Mouse (Mus musculus) liver, embryonic 13.5 days (tissue): ENCODE data around the gene Sdf4. TPM values are rescaled to one million over a fixed set of nuclear protein-coding genes. Genes with fewer than 3 reads are reported as not detected.
A peak's percentile ranks its signal among the peaks of the same experiment; 100 is the strongest.

ENCODE experiments used
- ATAC-seq: fragments of 200-750 bp; cut with Nextera tagmentation; 2 replicates; pipeline ENCODE4 v1.8.0; 2017; ENCODE audit warnings: low read depth, mild to moderate bottlenecking, moderate number of reproducible peaks, moderate library complexity
- DNase-seq: peaks from one replicate; pipeline ENCODE4 v3.0.0; 2022
- H3K27ac ChIP-seq: fragments of 300-500 bp; sonication (generic); 2 replicates; pipeline ENCODE4 v1.5.1; 2015; ENCODE audit warnings: moderate library complexity, mild to moderate bottlenecking, inconsistent platforms
- H3K27me3 ChIP-seq: fragments of 300-500 bp; sonication (generic); 2 replicates; pipeline ENCODE4 v1.6.1; 2015; ENCODE audit warnings: mild to moderate bottlenecking, inconsistent platforms
- H3K36me3 ChIP-seq: fragments of 300-500 bp; sonication (generic); 2 replicates; pipeline ENCODE4 v1.6.1; 2015; ENCODE audit warnings: mild to moderate bottlenecking, inconsistent platforms
- H3K4me1 ChIP-seq: fragments of 300-500 bp; sonication (generic); replicated peaks from 2 replicates; pipeline ENCODE4 v1.6.1; 2015; ENCODE audit warnings: inconsistent platforms
- H3K4me2 ChIP-seq: fragments of 300-500 bp; sonication (generic); 2 replicates; pipeline ENCODE4 v1.6.1; 2015; ENCODE audit warnings: inconsistent platforms, mild to moderate bottlenecking, moderate library complexity
- H3K4me3 ChIP-seq: fragments of 300-500 bp; sonication (generic); replicated peaks from 2 replicates; pipeline ENCODE4 v1.5.1; 2015; ENCODE audit warnings: mild to moderate bottlenecking, inconsistent platforms
- H3K9ac ChIP-seq: fragments of 300-500 bp; sonication (generic); 2 replicates; pipeline ENCODE4 v1.6.1; 2015; ENCODE audit warnings: mild to moderate bottlenecking, inconsistent platforms
- H3K9me3 ChIP-seq: fragments of 300-500 bp; sonication (generic); replicated peaks from 2 replicates; pipeline ENCODE4 v1.6.1; 2016; ENCODE audit warnings: inconsistent platforms
- WGBS: fragments of 180-500 bp; shearing (Covaris S2); methylation state at CpG from one replicate; pipeline ENCODE4 v1.1.7; 2015; ENCODE audit not compliant: insufficient replicate concordance; 5-methylcytosine and 5-hydroxymethylcytosine counted together
- polyA plus RNA-seq: library from polyadenylated mRNA; unstranded; fragments of >200 nt; fragmentation: Nextera tagmentation; extraction: Ambion mirVana; gene quantifications from 2 replicates; pipeline ENCODE4 v1.2.1, GENCODE M21; 2015

Sdf4 gene
- polyA plus RNA-seq, 1 experiment from 2014 or later, result 88.2 TPM

- Histone ChIP-seq H3K9me3 (no peaks in the 10 kb centered on the region), H3K4me2 (no peak overlapping the region), H3K27me3 (no peaks in the 10 kb centered on the region), H3K4me1 (no peaks in the 10 kb centered on the region), H3K9ac (no peak overlapping the region), H3K4me3 (no peak overlapping the region), H3K27ac (no peak overlapping the region), H3K36me3 (peaks cover 95% of the 10 kb centered on the region)
- WGBS, result 84% methylated on average over 4 of the region's 4 CpGs
- DNase-seq (no peak), ATAC-seq (no peak)
Measured at GRCm38 (mm10) chr4:156008369-156008768, 15.7 kb downstream of the Sdf4 start.

DNA sequence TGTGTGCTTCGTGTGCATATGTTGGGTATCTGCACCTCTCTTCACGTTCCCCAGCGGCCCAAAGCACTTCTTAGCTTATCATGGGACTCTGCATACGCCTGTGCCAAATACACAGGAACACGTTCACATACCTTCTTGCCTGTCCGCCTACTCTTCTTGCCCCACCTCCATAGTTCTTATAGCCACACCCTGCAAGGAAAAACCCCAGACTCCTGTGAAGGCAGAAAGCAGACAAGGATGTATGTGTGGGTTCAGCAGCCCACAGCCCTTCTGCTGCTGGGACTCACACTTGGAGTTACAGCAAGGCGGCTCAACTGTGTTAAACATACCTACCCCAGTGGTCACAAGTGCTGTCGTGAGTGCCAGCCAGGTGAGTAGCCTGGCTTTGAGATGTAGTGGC lies 21.0 kb downstream of the Sdf4 start, which contains the start of gene Tnfrsf4:
TSS of gene Tnfrsf4 (plus strand) at position 207 of the 400 bp plus-strand sequence.
- H3K27me3 ChIP-seq, result no peaks in the 10 kb centered on the region
- no peak within 1 kb of the TSS for H3K9ac ChIP-seq
- no peak within 1 kb of the TSS for H3K4me2 ChIP-seq
- H3K4me3 ChIP-seq, result no peak within 1 kb of the TSS
- no peak for ATAC-seq
- H3K27ac ChIP-seq, result no peak within 1 kb of the TSS
- 72% methylated on average over 8 of the region's 8 CpGs for WGBS
- H3K36me3 ChIP-seq, result peaks cover 60% of the 10 kb centered on the region
- H3K4me1 ChIP-seq, result no peaks in the 10 kb centered on the region
- DNase-seq, result no peak
- no peaks in the 10 kb centered on the region for H3K9me3 ChIP-seq

DNA sequence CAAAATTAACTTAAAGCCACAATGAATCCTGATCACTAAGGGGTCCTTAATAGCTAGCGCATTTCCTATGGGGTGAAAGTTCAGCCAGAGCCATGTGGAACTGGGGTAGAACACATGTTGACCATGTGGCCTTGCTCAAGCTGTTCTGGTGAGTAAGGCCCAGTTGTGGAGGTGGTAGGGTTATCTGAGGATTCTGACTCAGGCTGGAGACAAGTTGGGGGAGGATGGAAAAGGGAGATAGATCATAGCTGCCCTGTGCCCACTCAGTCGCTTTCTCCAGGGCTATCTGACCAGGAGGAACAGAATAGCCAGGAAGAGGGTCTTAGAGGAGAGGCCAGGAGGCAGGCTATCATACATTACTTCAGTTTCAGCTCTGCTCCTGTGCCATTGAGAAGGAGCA lies 21.8 kb downstream of the Sdf4 start:
- Histone ChIP-seq H3K9ac (no peak overlapping the region), H3K27ac (no peak overlapping the region), H3K4me2 (no peak overlapping the region), H3K9me3 (no peaks in the 10 kb centered on the region), H3K36me3 (peaks cover 52% of the 10 kb centered on the region), H3K4me1 (no peaks in the 10 kb centered on the region), H3K4me3 (no peak overlapping the region), H3K27me3 (no peaks in the 10 kb centered on the region)
- ATAC-seq, result no peak
- no peak for DNase-seq
- WGBS, result 78% methylated on average over 2 of the region's 2 CpGs

- Histone ChIP-seq H3K4me2 (no peak overlapping the region), H3K9me3 (no peaks in the 10 kb centered on the region), H3K36me3 (peaks cover 8% of the 10 kb centered on the region), H3K27ac (no peak overlapping the region), H3K4me3 (no peak overlapping the region), H3K9ac (no peak overlapping the region), H3K27me3 (no peaks in the 10 kb centered on the region), H3K4me1 (peaks cover 9% of the 10 kb centered on the region)
- 83% methylated on average over 12 of the region's 12 CpGs for WGBS
- DNase-seq, result no peak
- ATAC-seq, result no peak
Measured at GRCm38 (mm10) chr4:156019771-156020170, 27.1 kb downstream of the Sdf4 start.

DNA sequence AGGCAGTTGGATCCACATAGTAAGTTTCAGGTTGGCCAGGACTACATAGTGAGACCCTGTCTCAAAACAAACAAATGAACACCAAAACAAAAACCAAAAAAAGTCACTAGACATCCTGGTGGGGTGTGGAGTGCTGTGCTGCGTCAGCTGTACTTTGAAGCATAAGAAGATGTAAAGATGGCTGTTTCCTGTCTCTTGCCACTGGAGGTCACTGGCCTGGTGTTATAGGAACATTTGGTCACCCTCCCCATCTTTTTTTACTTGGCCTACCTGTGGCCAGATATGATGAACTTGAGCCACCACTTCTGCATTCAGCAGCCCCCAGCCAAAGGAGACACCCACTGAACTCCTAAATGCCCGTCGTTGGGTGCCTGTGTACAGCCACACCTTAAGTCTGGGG lies 28.7 kb downstream of the Sdf4 start:
- no peak overlapping the region for H3K27ac ChIP-seq
- H3K27me3 ChIP-seq, result no peaks in the 10 kb centered on the region
- H3K4me1 ChIP-seq, result peaks cover 17% of the 10 kb centered on the region
- DNase-seq, result no peak
- H3K9ac ChIP-seq, result no peak overlapping the region
- no peak overlapping the region for H3K4me2 ChIP-seq
- ATAC-seq, result no peak
- H3K4me3 ChIP-seq, result no peak overlapping the region
- H3K36me3 ChIP-seq, result peaks cover 2% of the 10 kb centered on the region; the same call in 1 of the 2 replicates
- no peaks in the 10 kb centered on the region for H3K9me3 ChIP-seq
- 49% methylated on average over 3 of the region's 3 CpGs for WGBS

GRCm38 (mm10) chr4:156021942-156022419 lies 29.3 kb downstream of the Sdf4 start:
- Histone ChIP-seq H3K4me1 (peaks cover 17% of the 10 kb centered on the region), H3K36me3 (no peaks in the 10 kb centered on the region), H3K9me3 (no peaks in the 10 kb centered on the region), H3K4me2 (no peak overlapping the region), H3K4me3 (no peak overlapping the region), H3K27ac (no peak overlapping the region), H3K27me3 (no peaks in the 10 kb centered on the region), H3K9ac (no peak overlapping the region)
- DNase-seq (no peak), ATAC-seq (no peak)
- 27% methylated on average over 9 of the region's 9 CpGs for WGBS

- no peak overlapping the region for H3K27ac ChIP-seq
- H3K36me3 ChIP-seq, result peaks cover 5% of the 10 kb centered on the region; the same call in 1 of the 2 replicates
- H3K27me3 ChIP-seq, result no peaks in the 10 kb centered on the region
- H3K4me1 ChIP-seq, result peaks cover 17% of the 10 kb centered on the region
- 71% methylated on average over 9 of the region's 9 CpGs for WGBS
- DNase-seq (no peak), ATAC-seq (no peak)
- H3K4me2 ChIP-seq, result no peak overlapping the region
- H3K9ac ChIP-seq, result no peak overlapping the region
- no peaks in the 10 kb centered on the region for H3K9me3 ChIP-seq
- H3K4me3 ChIP-seq, result no peak overlapping the region
Measured at GRCm38 (mm10) chr4:156023520-156023919, 30.8 kb downstream of the Sdf4 start.

- Histone ChIP-seq H3K36me3 (peaks cover 5% of the 10 kb centered on the region; the same call in 1 of the 2 replicates), H3K27me3 (no peaks in the 10 kb centered on the region), H3K9ac (no peak overlapping the region), H3K4me1 (peaks cover 17% of the 10 kb centered on the region), H3K9me3 (no peaks in the 10 kb centered on the region), H3K4me2 (no peak overlapping the region), H3K27ac (no peak overlapping the region), H3K4me3 (no peak overlapping the region)
- WGBS, result 76% methylated on average over 7 of the region's 7 CpGs
- DNase-seq (no peak), ATAC-seq (no peak)
Measured at GRCm38 (mm10) chr4:156024184-156024583, 31.5 kb downstream of the Sdf4 start.

- Histone ChIP-seq H3K4me3 (no peak within 1 kb of the TSS), H3K36me3 (peaks cover 5% of the 10 kb centered on the region; the same call in 1 of the 2 replicates), H3K4me1 (peaks cover 25% of the 10 kb centered on the region), H3K4me2 (no peak within 1 kb of the TSS), H3K27me3 (no peaks in the 10 kb centered on the region), H3K27ac (no peak within 1 kb of the TSS), H3K9me3 (no peaks in the 10 kb centered on the region), H3K9ac (no peak within 1 kb of the TSS)
- DNase-seq, result no peak
- 38% methylated on average over 4 of the region's 4 CpGs for WGBS
- ATAC-seq, result no peak
Measured at GRCm38 (mm10) chr4:156026013-156026412, 33.3 kb downstream of the Sdf4 start, which contains the start of gene Tnfrsf18. Tnfrsf18 (plus strand) TSS chr4:156026164.

DNA sequence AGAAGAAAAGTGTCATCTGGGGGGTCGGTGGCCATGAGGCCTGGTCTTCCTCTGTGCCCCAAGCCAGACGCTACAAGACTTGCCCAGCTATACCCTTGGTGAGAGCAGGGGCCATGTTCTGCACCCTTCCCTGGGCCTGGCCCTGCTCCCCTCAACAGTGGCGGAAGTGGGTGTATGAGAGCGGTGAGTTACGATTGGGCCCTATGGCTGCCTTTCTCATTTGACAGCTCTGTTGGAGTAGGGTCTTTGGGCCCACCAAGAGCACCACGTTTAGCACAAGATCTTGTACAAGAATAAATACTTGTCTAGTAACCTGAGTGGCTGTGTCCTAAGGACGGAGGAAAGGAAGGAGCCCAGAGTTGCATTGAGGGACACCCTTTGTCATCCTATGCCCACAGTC lies 35.9 kb downstream of the Sdf4 start:
- Histone ChIP-seq H3K9ac (no peak overlapping the region), H3K9me3 (no peaks in the 10 kb centered on the region), H3K27me3 (no peaks in the 10 kb centered on the region), H3K36me3 (peaks cover 5% of the 10 kb centered on the region; the same call in 1 of the 2 replicates), H3K27ac (no peak overlapping the region), H3K4me1 (peaks cover 36% of the 10 kb centered on the region), H3K4me3 (no peak overlapping the region), H3K4me2 (no peak overlapping the region)
- WGBS, result 82% methylated on average over 7 of the region's 7 CpGs
- ATAC-seq, result no peak
- DNase-seq, result no peak

DNA sequence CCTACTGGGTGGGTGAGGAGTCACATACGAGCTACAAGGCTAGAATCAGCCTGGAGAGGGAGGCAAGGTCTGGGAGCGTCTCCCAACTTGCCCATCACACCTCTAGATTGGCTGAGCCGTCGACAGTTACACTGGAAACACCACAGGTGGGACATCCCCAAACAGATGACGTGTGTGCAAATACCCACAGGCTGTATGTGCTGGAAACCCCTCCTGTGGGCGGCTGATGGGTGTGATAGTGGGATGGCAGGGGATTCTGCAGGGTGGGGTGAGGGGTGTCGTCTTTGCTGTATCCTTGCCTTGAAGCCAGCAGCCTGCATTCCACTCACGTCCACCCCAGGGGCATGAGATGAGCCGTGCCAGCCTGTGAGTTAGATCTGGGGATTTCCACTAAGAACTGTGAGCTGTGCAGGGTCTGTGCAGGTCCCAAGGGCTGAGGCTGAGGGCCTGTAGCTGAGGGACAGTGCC lies 38.0 kb downstream of the Sdf4 start:
- no peak for ATAC-seq
- Histone ChIP-seq H3K36me3 (peaks cover 5% of the 10 kb centered on the region; the same call in 1 of the 2 replicates), H3K4me1 (peaks cover 35% of the 10 kb centered on the region), H3K9me3 (no peaks in the 10 kb centered on the region), H3K4me3 (peak overlapping the region; percentile 50), H3K4me2 (peak overlapping the region; percentile 59), H3K27ac (no peak overlapping the region), H3K27me3 (peaks cover 18% of the 10 kb centered on the region), H3K9ac (peak overlapping the region; percentile 44)
- DNase-seq, result no peak
- 55% methylated on average over 9 of the region's 9 CpGs for WGBS

- peaks cover 24% of the 10 kb centered on the region for H3K27me3 ChIP-seq
- peak overlapping the region; percentile 44 for H3K9ac ChIP-seq
- H3K4me1 ChIP-seq, result peaks cover 30% of the 10 kb centered on the region
- peak overlapping the region; percentile 59 for H3K4me2 ChIP-seq
- ATAC-seq (peak; percentile 13), DNase-seq (no peak)
- H3K27ac ChIP-seq, result no peak overlapping the region; the same call in 1 of the 2 replicates
- H3K4me3 ChIP-seq, result peak overlapping the region; percentile 50
- peaks cover 5% of the 10 kb centered on the region; the same call in 1 of the 2 replicates for H3K36me3 ChIP-seq
- H3K9me3 ChIP-seq, result no peaks in the 10 kb centered on the region
- 23% methylated on average over 7 of the region's 7 CpGs for WGBS
Measured at GRCm38 (mm10) chr4:156031255-156031592, 38.6 kb downstream of the Sdf4 start.
